Mouse (Mus musculus): ENCODE measurements around the gene Tmem199. TPM values are rescaled to one million over a fixed set of nuclear protein-coding genes. Genes with fewer than 3 reads are reported as not detected.
A peak's percentile ranks its signal among the peaks of the same experiment; 100 is the strongest.

The Tmem199 gene
- polyA plus RNA-seq, 1 experiment from 2014 or later: 76.8 TPM

GRCm38 (mm10) chr11:78465568-78466180 is 46.3 kb downstream of the Tmem199 start, which contains the start of gene Slc46a1:
Gene Slc46a1 (plus strand): TSS chr11:78465697.
- Histone ChIP-seq H3K4me2 (peak within 1 kb of the TSS; percentile 92), H3K9ac (peak within 1 kb of the TSS; percentile 78), H3K4me3 (replicated peaks) (peak within 1 kb of the TSS; percentile 76), H3K4me1 (peaks cover 15% of the 10 kb centered on the region), H3K27me3 (peaks cover 6% of the 10 kb centered on the region; the same call in 1 of the 2 replicates), H3K36me3 (replicated peaks) (no peaks in the 10 kb centered on the region), H3K27ac (peak within 1 kb of the TSS; percentile 90), H3K9me3 (peaks cover 5% of the 10 kb centered on the region; the same call in 1 of the 2 replicates)
- peak; percentile 95 for ATAC-seq (ENCODE audit: low FRiP score)
- WGBS: under 1% methylated on average over 41 of the region's 41 CpGs

GRCm38 (mm10) chr11:78465116-78465515 is 46.9 kb downstream of the Tmem199 start:
- Histone ChIP-seq H3K4me1 (peaks cover 15% of the 10 kb centered on the region), H3K4me2 (peak overlapping the region; percentile 92), H3K9me3 (peaks cover 5% of the 10 kb centered on the region; the same call in 1 of the 2 replicates), H3K9ac (peak overlapping the region; percentile 78; the same call in 1 of the 2 replicates), H3K4me3 (replicated peaks) (peak overlapping the region; percentile 76), H3K36me3 (replicated peaks) (no peaks in the 10 kb centered on the region), H3K27me3 (peaks cover 6% of the 10 kb centered on the region; the same call in 1 of the 2 replicates), H3K27ac (0 out of 2 replicates have a peak overlapping the region, but pooled peaks have one; percentile 90)
- WGBS: 33% methylated on average over 9 of the region's 9 CpGs
- peak; percentile 47; the same call in 1 of the 2 replicates for ATAC-seq (ENCODE audit: low FRiP score)

- 73% methylated on average over 13 of the region's 13 CpGs for WGBS
- H3K4me3 ChIP-seq (replicated peaks): no peak overlapping the region
- H3K4me1 ChIP-seq: peaks cover 15% of the 10 kb centered on the region
- peaks cover 5% of the 10 kb centered on the region; the same call in 1 of the 2 replicates for H3K9me3 ChIP-seq
- no peak for ATAC-seq (ENCODE audit: low FRiP score)
- no peak overlapping the region for H3K27ac ChIP-seq
- no peak overlapping the region for H3K9ac ChIP-seq
- H3K27me3 ChIP-seq: peaks cover 6% of the 10 kb centered on the region; the same call in 1 of the 2 replicates
- H3K36me3 ChIP-seq (replicated peaks): no peaks in the 10 kb centered on the region
- H3K4me2 ChIP-seq: no peak overlapping the region
Measured at GRCm38 (mm10) chr11:78463286-78464036, 48.5 kb downstream of the Tmem199 start.

- no peak overlapping the region for H3K9ac ChIP-seq
- no peaks in the 10 kb centered on the region for H3K36me3 ChIP-seq (replicated peaks)
- WGBS: 78% methylated on average over 5 of the region's 5 CpGs
- peaks cover 6% of the 10 kb centered on the region; the same call in 1 of the 2 replicates for H3K27me3 ChIP-seq
- H3K9me3 ChIP-seq: peaks cover 5% of the 10 kb centered on the region; the same call in 1 of the 2 replicates
- no peak overlapping the region for H3K27ac ChIP-seq
- no peak overlapping the region for H3K4me2 ChIP-seq
- no peak for ATAC-seq (ENCODE audit: low FRiP score)
- peaks cover 15% of the 10 kb centered on the region for H3K4me1 ChIP-seq
- no peak overlapping the region for H3K4me3 ChIP-seq (replicated peaks)
Measured at GRCm38 (mm10) chr11:78462669-78463068, 49.3 kb downstream of the Tmem199 start.

GRCm38 (mm10) chr11:78461894-78462293 is 50.1 kb downstream of the Tmem199 start:
- Histone ChIP-seq H3K27me3 (peaks cover 6% of the 10 kb centered on the region; the same call in 1 of the 2 replicates), H3K4me1 (peaks cover 15% of the 10 kb centered on the region), H3K4me3 (replicated peaks) (no peak overlapping the region), H3K4me2 (no peak overlapping the region), H3K27ac (no peak overlapping the region), H3K36me3 (replicated peaks) (no peaks in the 10 kb centered on the region), H3K9ac (no peak overlapping the region), H3K9me3 (peaks cover 5% of the 10 kb centered on the region; the same call in 1 of the 2 replicates)
- WGBS: 65% methylated on average over 1 of the region's 1 CpGs
- ATAC-seq (ENCODE audit: low FRiP score): no peak

- ATAC-seq (ENCODE audit: low FRiP score): no peak
- Histone ChIP-seq H3K36me3 (replicated peaks) (no peaks in the 10 kb centered on the region), H3K27ac (no peak overlapping the region), H3K9ac (no peak overlapping the region), H3K27me3 (0 out of 2 replicates have a peak, but pooled peaks cover 10% of the 10 kb centered on the region), H3K4me1 (no peaks in the 10 kb centered on the region), H3K9me3 (peaks cover 5% of the 10 kb centered on the region; the same call in 1 of the 2 replicates), H3K4me3 (replicated peaks) (no peak overlapping the region), H3K4me2 (no peak overlapping the region)
- 84% methylated on average over 17 of the region's 17 CpGs for WGBS
Measured at GRCm38 (mm10) chr11:78458740-78459139, 53.2 kb downstream of the Tmem199 start.

Other genes with a start within 250 kb of the Tmem199 start
- gene BC030499, start 221.3 kb downstream of the Tmem199 start, polyA plus RNA-seq (2016; fragmentation: Nextera tagmentation; extraction: Ambion mirVana): 0.41 and 0.52 TPM in 2 replicates
- gene Spag5, start 210.6 kb downstream of the Tmem199 start, polyA plus RNA-seq (2016; fragmentation: Nextera tagmentation; extraction: Ambion mirVana): 63.0 and 64.7 TPM in 2 replicates
- 26.9 and 31.6 TPM in 2 replicates for gene Aldoc, start 189.2 kb downstream of the Tmem199 start, polyA plus RNA-seq (2016; fragmentation: Nextera tagmentation; extraction: Ambion mirVana)
- 58.8 and 62.5 TPM in 2 replicates for gene Pigs, start 183.8 kb downstream of the Tmem199 start, polyA plus RNA-seq (2016; fragmentation: Nextera tagmentation; extraction: Ambion mirVana)
- gene Unc119, start 168.7 kb downstream of the Tmem199 start, polyA plus RNA-seq (2016; fragmentation: Nextera tagmentation; extraction: Ambion mirVana): 75.6 and 76.5 TPM in 2 replicates
- 0.06 TPM in 1 of 2 replicates, not detected in the other for gene Foxn1, start 125.6 kb downstream of the Tmem199 start, polyA plus RNA-seq (2016; fragmentation: Nextera tagmentation; extraction: Ambion mirVana)
- gene Slc13a2, start 90.0 kb downstream of the Tmem199 start, polyA plus RNA-seq (2016; fragmentation: Nextera tagmentation; extraction: Ambion mirVana): not detected in 2 replicates
- gene Slc46a1, start 46.5 kb downstream of the Tmem199 start, polyA plus RNA-seq (2016; fragmentation: Nextera tagmentation; extraction: Ambion mirVana): 18.4 and 19.2 TPM in 2 replicates
- gene Sarm1, start 14.4 kb downstream of the Tmem199 start, polyA plus RNA-seq (2016; fragmentation: Nextera tagmentation; extraction: Ambion mirVana): 32.1 and 34.8 TPM in 2 replicates
- gene Vtn, start 13.1 kb downstream of the Tmem199 start, polyA plus RNA-seq (2016; fragmentation: Nextera tagmentation; extraction: Ambion mirVana): 32.8 and 36.9 TPM in 2 replicates
- not detected in 2 replicates for gene Sebox, start 8.7 kb downstream of the Tmem199 start, polyA plus RNA-seq (2016; fragmentation: Nextera tagmentation; extraction: Ambion mirVana)
- 161 and 169 TPM in 2 replicates for gene Poldip2, start within 50 bp of the Tmem199 start, polyA plus RNA-seq (2016; fragmentation: Nextera tagmentation; extraction: Ambion mirVana)
- gene Tnfaip1, start 24.2 kb upstream of the Tmem199 start, polyA plus RNA-seq (2016; fragmentation: Nextera tagmentation; extraction: Ambion mirVana): 72.0 and 72.7 TPM in 2 replicates
- gene Ift20, start 24.2 kb upstream of the Tmem199 start, polyA plus RNA-seq (2016; fragmentation: Nextera tagmentation; extraction: Ambion mirVana): 93.8 and 97.1 TPM in 2 replicates
- 55.3 and 55.7 TPM in 2 replicates for gene Tmem97, start 38.6 kb upstream of the Tmem199 start, polyA plus RNA-seq (2016; fragmentation: Nextera tagmentation; extraction: Ambion mirVana)
- 32.3 and 32.8 TPM in 2 replicates for gene Nlk, start 185.2 kb upstream of the Tmem199 start, polyA plus RNA-seq (2016; fragmentation: Nextera tagmentation; extraction: Ambion mirVana)
- gene Ccnq, start 239.6 kb upstream of the Tmem199 start, polyA plus RNA-seq (2016; fragmentation: Nextera tagmentation; extraction: Ambion mirVana): 36.5 and 40.3 TPM in 2 replicates

Data from forebrain, embryonic 12.5 days (tissue).